Mouse (Mus musculus) lung, embryonic 14.5 days (tissue): Measurements from ENCODE around the gene Prkca. TPM values are rescaled to one million over a fixed set of nuclear protein-coding genes. Genes with fewer than 3 reads are reported as not detected.

Experiments
- ATAC-seq: fragments of 200-750 bp; cut with Nextera tagmentation; 2 replicates; pipeline ENCODE4 v1.8.0; 2017; ENCODE audit warnings: mild to moderate bottlenecking, moderate TSS enrichment, moderate library complexity; ENCODE audit not compliant: insufficient read depth
- DNase-seq: peaks from one replicate; pipeline ENCODE4 v3.0.0-alpha.2; 2015
- H3K27ac ChIP-seq: fragments of 300-500 bp; sonication (generic); 2 replicates; pipeline ENCODE4 v1.5.1; 2014; ENCODE audit warnings: low read depth, mild to moderate bottlenecking, moderate library complexity
- H3K27me3 ChIP-seq: fragments of 300-500 bp; sonication (generic); 2 replicates; pipeline ENCODE4 v1.6.1; 2014; ENCODE audit warnings: low read length, control low read depth; ENCODE audit not compliant: insufficient read depth
- H3K36me3 ChIP-seq: fragments of 300-500 bp; sonication (generic); 2 replicates; pipeline ENCODE4 v1.6.1; 2014; ENCODE audit warnings: control low read depth; ENCODE audit not compliant: insufficient read depth
- H3K4me1 ChIP-seq: fragments of 300-500 bp; sonication (generic); 2 replicates; pipeline ENCODE4 v1.6.1; 2014; ENCODE audit warnings: antibody characterized with exemption, control low read depth; ENCODE audit not compliant: insufficient read depth
- H3K4me2 ChIP-seq: fragments of 300-500 bp; sonication (generic); 2 replicates; pipeline ENCODE4 v1.6.1; 2014; ENCODE audit warnings: mild to moderate bottlenecking
- H3K4me3 ChIP-seq: fragments of 300-500 bp; sonication (generic); 2 replicates; pipeline ENCODE4 v1.5.1; 2014; ENCODE audit warnings: low read depth, low read length
- H3K9ac ChIP-seq: fragments of 300-500 bp; sonication (generic); 2 replicates; pipeline ENCODE4 v1.6.1; 2014
- H3K9me3 ChIP-seq: fragments of 300-500 bp; sonication (generic); 2 replicates; pipeline ENCODE4 v1.6.1; 2016; ENCODE audit warnings: low read depth, low read length, control low read depth
- CTCF ChIP-seq: IDR thresholded peaks from 2 replicates; pipeline ENCODE4 v1.5.1; 2016; ENCODE audit warnings: antibody characterized with exemption, low read depth
- WGBS: fragments of 180-500 bp; shearing (Covaris S2); extraction: QIAGEN DNeasy Blood & Tissue Kit; methylation state at CpG from one replicate; pipeline ENCODE4 v1.1.7; 2014; 5-methylcytosine and 5-hydroxymethylcytosine counted together
- polyA plus RNA-seq: library from polyadenylated mRNA; unstranded; fragments of >200 nt; fragmentation: Nextera tagmentation; extraction: Ambion mirVana; gene quantifications from 2 replicates; pipeline ENCODE4 v1.2.1, GENCODE M21; 2014

The Prkca gene
- polyA plus RNA-seq, 1 experiment from 2014 or later, result 11.8 TPM

GRCm38 (mm10) chr11:108178802-108179201 is 164.9 kb downstream of the Prkca start:
- Histone ChIP-seq H3K27me3 (no peaks in the 10 kb centered on the region), H3K9me3 (no peaks in the 10 kb centered on the region), H3K36me3 (no peaks in the 10 kb centered on the region), H3K9ac (no peak overlapping the region), H3K4me2 (no peak overlapping the region), H3K4me1 (no peaks in the 10 kb centered on the region; the same call in 1 of the 2 replicates), H3K27ac (no peak overlapping the region), H3K4me3 (no peak overlapping the region)
- WGBS, result 84% methylated on average over 5 of the region's 5 CpGs
- ATAC-seq (no peak), DNase-seq (no peak)
- TF ChIP-seq CTCF, result no peak

GRCm38 (mm10) chr11:108178258-108178657 is 165.5 kb downstream of the Prkca start:
- H3K4me3 ChIP-seq, result no peak overlapping the region
- no peaks in the 10 kb centered on the region for H3K9me3 ChIP-seq
- no peak for TF ChIP-seq CTCF
- no peak overlapping the region for H3K9ac ChIP-seq
- ATAC-seq, result no peak
- H3K36me3 ChIP-seq, result no peaks in the 10 kb centered on the region
- H3K27me3 ChIP-seq, result no peaks in the 10 kb centered on the region
- H3K4me2 ChIP-seq, result no peak overlapping the region
- WGBS, result 87% methylated on average over 3 of the region's 3 CpGs
- H3K27ac ChIP-seq, result no peak overlapping the region
- no peak for DNase-seq
- H3K4me1 ChIP-seq, result no peaks in the 10 kb centered on the region; the same call in 1 of the 2 replicates

GRCm38 (mm10) chr11:108176715-108177114 is 167.0 kb downstream of the Prkca start:
- no peaks in the 10 kb centered on the region for H3K9me3 ChIP-seq
- no peak overlapping the region for H3K9ac ChIP-seq
- no peak overlapping the region for H3K4me3 ChIP-seq
- H3K4me2 ChIP-seq, result no peak overlapping the region
- H3K27me3 ChIP-seq, result no peaks in the 10 kb centered on the region
- ATAC-seq (no peak), DNase-seq (no peak)
- no peaks in the 10 kb centered on the region for H3K36me3 ChIP-seq
- H3K4me1 ChIP-seq, result no peaks in the 10 kb centered on the region; the same call in 1 of the 2 replicates
- TF ChIP-seq CTCF, result no peak
- 67% methylated on average over 5 of the region's 5 CpGs for WGBS
- no peak overlapping the region for H3K27ac ChIP-seq

- Histone ChIP-seq H3K9me3 (no peaks in the 10 kb centered on the region), H3K27ac (no peak overlapping the region), H3K4me2 (no peak overlapping the region), H3K4me3 (no peak overlapping the region), H3K36me3 (no peaks in the 10 kb centered on the region), H3K4me1 (no peaks in the 10 kb centered on the region; the same call in 1 of the 2 replicates), H3K9ac (no peak overlapping the region), H3K27me3 (no peaks in the 10 kb centered on the region)
- ATAC-seq (no peak), DNase-seq (no peak)
- WGBS, result 90% methylated on average over 5 of the region's 5 CpGs
- no peak for TF ChIP-seq CTCF
These were observed 171.8 kb downstream of the Prkca start for GRCm38 (mm10) chr11:108171917-108172316.

GRCm38 (mm10) chr11:108171260-108171659 is 172.5 kb downstream of the Prkca start:
- no peak overlapping the region for H3K27ac ChIP-seq
- no peaks in the 10 kb centered on the region; the same call in 1 of the 2 replicates for H3K4me1 ChIP-seq
- ATAC-seq (no peak), DNase-seq (no peak)
- no peak for TF ChIP-seq CTCF
- 80% methylated on average over 6 of the region's 6 CpGs for WGBS
- no peak overlapping the region for H3K9ac ChIP-seq
- H3K9me3 ChIP-seq, result no peaks in the 10 kb centered on the region
- no peak overlapping the region for H3K4me2 ChIP-seq
- H3K36me3 ChIP-seq, result no peaks in the 10 kb centered on the region
- H3K27me3 ChIP-seq, result no peaks in the 10 kb centered on the region
- no peak overlapping the region for H3K4me3 ChIP-seq

GRCm38 (mm10) chr11:108170107-108170506 is 173.6 kb downstream of the Prkca start:
- no peaks in the 10 kb centered on the region for H3K9me3 ChIP-seq
- no peak overlapping the region for H3K9ac ChIP-seq
- WGBS, result 62% methylated on average over 3 of the region's 3 CpGs
- no peaks in the 10 kb centered on the region for H3K27me3 ChIP-seq
- H3K4me1 ChIP-seq, result no peaks in the 10 kb centered on the region; the same call in 1 of the 2 replicates
- H3K4me3 ChIP-seq, result no peak overlapping the region
- DNase-seq (no peak), ATAC-seq (no peak)
- no peak overlapping the region for H3K4me2 ChIP-seq
- H3K27ac ChIP-seq, result no peak overlapping the region
- no peak for TF ChIP-seq CTCF
- H3K36me3 ChIP-seq, result no peaks in the 10 kb centered on the region

GRCm38 (mm10) chr11:108165725-108166124 is 178.0 kb downstream of the Prkca start:
- Histone ChIP-seq H3K4me2 (no peak overlapping the region), H3K4me3 (no peak overlapping the region), H3K27ac (no peak overlapping the region; the same call in 1 of the 2 replicates), H3K4me1 (no peaks in the 10 kb centered on the region), H3K36me3 (no peaks in the 10 kb centered on the region), H3K9ac (no peak overlapping the region), H3K27me3 (no peaks in the 10 kb centered on the region), H3K9me3 (no peaks in the 10 kb centered on the region)
- DNase-seq (peak; percentile 44), ATAC-seq (no peak)
- no peak for TF ChIP-seq CTCF
- 31% methylated on average over 9 of the region's 9 CpGs for WGBS

- WGBS, result 89% methylated on average over 1 of the region's 1 CpGs
- H3K36me3 ChIP-seq, result no peaks in the 10 kb centered on the region
- H3K27ac ChIP-seq, result no peak overlapping the region
- H3K27me3 ChIP-seq, result no peaks in the 10 kb centered on the region
- no peak overlapping the region for H3K9ac ChIP-seq
- H3K9me3 ChIP-seq, result peaks cover 7% of the 10 kb centered on the region; the same call in 1 of the 2 replicates
- no peaks in the 10 kb centered on the region for H3K4me1 ChIP-seq
- TF ChIP-seq CTCF, result no peak
- no peak overlapping the region for H3K4me3 ChIP-seq
- DNase-seq, result no peak
- no peak for ATAC-seq
- no peak overlapping the region for H3K4me2 ChIP-seq
These were observed 181.1 kb downstream of the Prkca start for GRCm38 (mm10) chr11:108162639-108163038.
